Mouse (Mus musculus) layer of hippocampus, adult 9-11 months (tissue): ENCODE measurements around the gene Tmem179.
A peak's percentile ranks its signal among the peaks of the same experiment; 100 is the strongest.

Source experiments
- DNase-seq: peaks from one replicate; pipeline ENCODE4 v3.0.0; 2022

Gene Tmem179

GRCm38 (mm10) chr12:112516697-112517337 lies at the start of gene Tmem179:
Tmem179 (minus strand) TSS chr12:112516747.
- no peak for DNase-seq

GRCm38 (mm10) chr12:112563011-112563410 lies 46.5 kb upstream of the Tmem179 start:
- DNase-seq, result no peak

GRCm38 (mm10) chr12:112562462-112562861 lies 45.9 kb upstream of the Tmem179 start:
- no peak for DNase-seq

GRCm38 (mm10) chr12:112561163-112561562 lies 44.6 kb upstream of the Tmem179 start:
- no peak for DNase-seq

GRCm38 (mm10) chr12:112560176-112560797 lies 43.7 kb upstream of the Tmem179 start:
- DNase-seq, result no peak

- no peak for DNase-seq
Observed at GRCm38 (mm10) chr12:112559671-112560070, 43.1 kb upstream of the Tmem179 start.

GRCm38 (mm10) chr12:112559231-112559630 lies 42.7 kb upstream of the Tmem179 start:
- no peak for DNase-seq

GRCm38 (mm10) chr12:112557219-112557618 lies 40.7 kb upstream of the Tmem179 start:
- DNase-seq, result no peak

GRCm38 (mm10) chr12:112556531-112557060 lies 40.0 kb upstream of the Tmem179 start:
- DNase-seq, result no peak

GRCm38 (mm10) chr12:112554900-112555299 lies 38.4 kb upstream of the Tmem179 start:
- no peak for DNase-seq

GRCm38 (mm10) chr12:112552520-112552919 lies 36.0 kb upstream of the Tmem179 start:
- DNase-seq, result no peak

- peak; percentile 89 for DNase-seq
Observed at GRCm38 (mm10) chr12:112551861-112552375, 35.4 kb upstream of the Tmem179 start.

GRCm38 (mm10) chr12:112549287-112549686 lies 32.7 kb upstream of the Tmem179 start:
- DNase-seq, result no peak

GRCm38 (mm10) chr12:112546110-112546509 lies 29.6 kb upstream of the Tmem179 start:
- no peak for DNase-seq

- DNase-seq, result no peak
Observed at GRCm38 (mm10) chr12:112544946-112545701, 28.6 kb upstream of the Tmem179 start.

GRCm38 (mm10) chr12:112543941-112544340 lies 27.4 kb upstream of the Tmem179 start:
- no peak for DNase-seq

- DNase-seq, result peak; percentile 85
Observed at GRCm38 (mm10) chr12:112542920-112543300, 26.4 kb upstream of the Tmem179 start.

- no peak for DNase-seq
Observed at GRCm38 (mm10) chr12:112542257-112542919, 25.8 kb upstream of the Tmem179 start.

- no peak for DNase-seq
Observed at GRCm38 (mm10) chr12:112541483-112542091, 25.0 kb upstream of the Tmem179 start.

- no peak for DNase-seq
Observed at GRCm38 (mm10) chr12:112540321-112540720, 23.8 kb upstream of the Tmem179 start.

GRCm38 (mm10) chr12:112539466-112539965 lies 23.0 kb upstream of the Tmem179 start:
- DNase-seq, result no peak

GRCm38 (mm10) chr12:112538356-112538755 lies 21.8 kb upstream of the Tmem179 start:
- no peak for DNase-seq
